Mouse (Mus musculus) lung, postnatal 36 days (tissue): Measurements from ENCODE around the gene Rbm15b.

Experiments
- DNase-seq: peaks from one replicate; pipeline ENCODE4 v3.0.0; 2022; ENCODE audit warnings: mixed read lengths

The Rbm15b gene

GRCm38 (mm10) chr9:106884306-106884705 is 2.9 kb downstream of the Rbm15b start:
- no peak for DNase-seq

- DNase-seq: no peak
These were observed 4.1 kb downstream of the Rbm15b start for GRCm38 (mm10) chr9:106883085-106883484.

- DNase-seq: no peak
These were observed 5.1 kb downstream of the Rbm15b start for GRCm38 (mm10) chr9:106882176-106882575.

GRCm38 (mm10) chr9:106881071-106881755 is 6.0 kb downstream of the Rbm15b start:
- DNase-seq: no peak

- no peak for DNase-seq
These were observed 7.8 kb downstream of the Rbm15b start for GRCm38 (mm10) chr9:106879471-106879870.

GRCm38 (mm10) chr9:106876666-106877065 is 10.6 kb downstream of the Rbm15b start:
- no peak for DNase-seq

GRCm38 (mm10) chr9:106874216-106874615 is 13.0 kb downstream of the Rbm15b start:
- no peak for DNase-seq

- no peak for DNase-seq
These were observed 29.2 kb downstream of the Rbm15b start for GRCm38 (mm10) chr9:106858036-106858435.

- no peak for DNase-seq
These were observed 30.6 kb downstream of the Rbm15b start for GRCm38 (mm10) chr9:106856664-106857063.

GRCm38 (mm10) chr9:106842800-106843199 is 44.4 kb downstream of the Rbm15b start:
- no peak for DNase-seq

GRCm38 (mm10) chr9:106840569-106840968 is 46.7 kb downstream of the Rbm15b start:
- DNase-seq: no peak
